Mouse (Mus musculus) hindbrain, embryonic 10.5 days (tissue): ENCODE measurements around the gene Cavin4. TPM values are rescaled to one million over a fixed set of nuclear protein-coding genes. Genes with fewer than 3 reads are reported as not detected.
"Not testable (repeated sequence)": the region's sequence is repeated elsewhere in the genome, so short reads cannot be mapped to it uniquely, and the experiment has no call there.

Experiments used
- DNase-seq: peaks from one replicate; pipeline ENCODE4 v3.0.0-alpha.2; 2017; ENCODE audit warnings: low spot score
- H3K27ac ChIP-seq: fragments of 300-500 bp; sonication (generic); 2 replicates; pipeline ENCODE4 v1.5.1; 2016; ENCODE audit warnings: mild to moderate bottlenecking, moderate library complexity
- H3K27me3 ChIP-seq: fragments of 300-500 bp; sonication (generic); 2 replicates; pipeline ENCODE4 v1.6.1; 2016; ENCODE audit warnings: mild to moderate bottlenecking; ENCODE audit not compliant: poor library complexity, insufficient read depth, severe bottlenecking
- H3K36me3 ChIP-seq: fragments of 300-500 bp; sonication (generic); 2 replicates; pipeline ENCODE4 v1.6.1; 2016; ENCODE audit warnings: mild to moderate bottlenecking, moderate library complexity
- H3K4me1 ChIP-seq: fragments of 300-500 bp; sonication (generic); replicated peaks from 2 replicates; pipeline ENCODE4 v1.6.1; 2016; ENCODE audit warnings: mild to moderate bottlenecking
- H3K4me3 ChIP-seq: fragments of 300-500 bp; sonication (generic); 2 replicates; pipeline ENCODE4 v1.5.1; 2016; ENCODE audit warnings: mild to moderate bottlenecking, moderate library complexity
- H3K9me3 ChIP-seq: fragments of 300-500 bp; sonication (generic); 2 replicates; pipeline ENCODE4 v1.6.1; 2016; ENCODE audit warnings: mild to moderate bottlenecking, moderate library complexity
- WGBS: fragments of 180-500 bp; shearing (Covaris S2); methylation state at CpG from one replicate; pipeline ENCODE4 v1.1.7; 2016; 5-methylcytosine and 5-hydroxymethylcytosine counted together
- polyA plus RNA-seq: library from polyadenylated mRNA; unstranded; fragments of >200 nt; fragmentation: Nextera tagmentation; extraction: Ambion mirVana; gene quantifications from 2 replicates; pipeline ENCODE4 v1.2.1, GENCODE M21; 2016

Gene Cavin4
- polyA plus RNA-seq, 1 experiment from 2014 or later = 0.93 TPM

GRCm38 (mm10) chr4:48677812-48678211 lies 14.5 kb downstream of the Cavin4 start:
- 86% methylated on average over 2 of the region's 2 CpGs for WGBS
- Histone ChIP-seq H3K4me3 (no peak overlapping the region), H3K4me1 (0 out of 2 replicates have a peak, but pooled peaks cover 1% of the 10 kb centered on the region), H3K27ac (no peak overlapping the region), H3K27me3 (no peaks in the 10 kb centered on the region), H3K9me3 (0 out of 2 replicates have a peak, but pooled peaks cover 2% of the 10 kb centered on the region), H3K36me3 (peaks cover 49% of the 10 kb centered on the region)
- no peak for DNase-seq

GRCm38 (mm10) chr4:48678793-48679192 lies 15.5 kb downstream of the Cavin4 start:
- H3K9me3 ChIP-seq = 0 out of 2 replicates have a peak, but pooled peaks cover 2% of the 10 kb centered on the region
- no peak overlapping the region for H3K4me3 ChIP-seq
- H3K4me1 ChIP-seq = 0 out of 2 replicates have a peak, but pooled peaks cover 3% of the 10 kb centered on the region
- H3K27me3 ChIP-seq = no peaks in the 10 kb centered on the region
- DNase-seq = no peak
- H3K27ac ChIP-seq = no peak overlapping the region
- peaks cover 40% of the 10 kb centered on the region for H3K36me3 ChIP-seq
- 91% methylated on average over 9 of the region's 9 CpGs for WGBS

- H3K27me3 ChIP-seq, H3K27ac ChIP-seq, H3K4me1 ChIP-seq, DNase-seq, H3K9me3 ChIP-seq, H3K4me3 ChIP-seq: not testable (repeated sequence)
- WGBS = 71% methylated on average over 5 of the region's 6 CpGs
- H3K36me3 ChIP-seq = peaks cover 31% of the 10 kb centered on the region
Observed at GRCm38 (mm10) chr4:48679728-48680127, 16.4 kb downstream of the Cavin4 start.

GRCm38 (mm10) chr4:48680214-48680613 lies 16.9 kb downstream of the Cavin4 start:
- Histone ChIP-seq H3K4me1 (peaks cover 7% of the 10 kb centered on the region; the same call in 1 of the 2 replicates), H3K27me3 (no peaks in the 10 kb centered on the region), H3K9me3 (0 out of 2 replicates have a peak, but pooled peaks cover 2% of the 10 kb centered on the region), H3K27ac (no peak overlapping the region), H3K4me3 (no peak overlapping the region), H3K36me3 (peaks cover 26% of the 10 kb centered on the region)
- no peak for DNase-seq
- whole genome bisulfite sequencing = 73% methylated on average over 7 of the region's 7 CpGs

- H3K9me3 ChIP-seq = 0 out of 2 replicates have a peak, but pooled peaks cover 2% of the 10 kb centered on the region
- H3K36me3 ChIP-seq = peaks cover 20% of the 10 kb centered on the region
- H3K27me3 ChIP-seq = no peaks in the 10 kb centered on the region
- H3K27ac ChIP-seq = no peak overlapping the region
- peaks cover 8% of the 10 kb centered on the region; the same call in 1 of the 2 replicates for H3K4me1 ChIP-seq
- no peak overlapping the region for H3K4me3 ChIP-seq
- no peak for DNase-seq
- WGBS = 52% methylated on average over 10 of the region's 11 CpGs
Observed at GRCm38 (mm10) chr4:48680648-48681343, 17.5 kb downstream of the Cavin4 start.

GRCm38 (mm10) chr4:48683126-48683525 lies 19.8 kb downstream of the Cavin4 start:
- Histone ChIP-seq H3K4me1 (peaks cover 8% of the 10 kb centered on the region; the same call in 1 of the 2 replicates), H3K36me3 (0 out of 2 replicates have a peak, but pooled peaks cover 3% of the 10 kb centered on the region), H3K4me3 (no peak overlapping the region), H3K27me3 (no peaks in the 10 kb centered on the region), H3K27ac (no peak overlapping the region), H3K9me3 (0 out of 2 replicates have a peak, but pooled peaks cover 2% of the 10 kb centered on the region)
- DNase-seq = no peak
- WGBS = 87% methylated on average over 8 of the region's 8 CpGs

- H3K9me3 ChIP-seq, H3K27ac ChIP-seq, H3K4me1 ChIP-seq, H3K27me3 ChIP-seq, H3K4me3 ChIP-seq, H3K36me3 ChIP-seq: not testable (repeated sequence)
- 96% methylated on average over 21 of the region's 21 CpGs for WGBS
- peak; percentile 2 for DNase-seq
Observed at GRCm38 (mm10) chr4:48683633-48684209, 20.4 kb downstream of the Cavin4 start.

- WGBS = 79% methylated on average over 7 of the region's 7 CpGs
- DNase-seq = no peak
- Histone ChIP-seq H3K27ac (no peak overlapping the region), H3K27me3 (no peaks in the 10 kb centered on the region), H3K4me3 (no peak overlapping the region), H3K9me3 (no peaks in the 10 kb centered on the region), H3K4me1 (peaks cover 8% of the 10 kb centered on the region; the same call in 1 of the 2 replicates), H3K36me3 (0 out of 2 replicates have a peak, but pooled peaks cover 3% of the 10 kb centered on the region)
Observed at GRCm38 (mm10) chr4:48684593-48685187, 21.4 kb downstream of the Cavin4 start.

- Histone ChIP-seq H3K4me3 (no peak overlapping the region), H3K9me3 (no peaks in the 10 kb centered on the region), H3K36me3 (no peaks in the 10 kb centered on the region), H3K27ac (no peak overlapping the region), H3K27me3 (no peaks in the 10 kb centered on the region), H3K4me1 (peaks cover 14% of the 10 kb centered on the region)
- WGBS = 85% methylated on average over 6 of the region's 6 CpGs
- DNase-seq = no peak
Observed at GRCm38 (mm10) chr4:48688148-48688547, 24.8 kb downstream of the Cavin4 start.

GRCm38 (mm10) chr4:48690640-48691039 lies 27.3 kb downstream of the Cavin4 start:
- 86% methylated on average over 9 of the region's 9 CpGs for WGBS
- H3K9me3 ChIP-seq = no peaks in the 10 kb centered on the region
- no peak for DNase-seq

GRCm38 (mm10) chr4:48691793-48692437 lies 28.6 kb downstream of the Cavin4 start:
- H3K4me3 ChIP-seq = no peak overlapping the region
- no peaks in the 10 kb centered on the region for H3K9me3 ChIP-seq
- WGBS = 52% methylated on average over 7 of the region's 7 CpGs
- DNase-seq = peak; percentile 62
- H3K4me1 ChIP-seq = peaks cover 10% of the 10 kb centered on the region; the same call in 1 of the 2 replicates
- no peaks in the 10 kb centered on the region for H3K36me3 ChIP-seq
- H3K27ac ChIP-seq = no peak overlapping the region
- H3K27me3 ChIP-seq = no peaks in the 10 kb centered on the region

More at GRCm38 (mm10) chr4:48690640-48691039, 27.3 kb downstream of the Cavin4 start:
- Histone ChIP-seq H3K4me1 (peaks cover 10% of the 10 kb centered on the region; the same call in 1 of the 2 replicates), H3K27ac (no peak overlapping the region), H3K27me3 (no peaks in the 10 kb centered on the region), H3K36me3 (no peaks in the 10 kb centered on the region), H3K4me3 (no peak overlapping the region)

- Histone ChIP-seq H3K9me3 (no peaks in the 10 kb centered on the region), H3K27ac (no peak overlapping the region), H3K36me3 (no peaks in the 10 kb centered on the region), H3K27me3 (no peaks in the 10 kb centered on the region), H3K4me3 (no peak overlapping the region), H3K4me1 (peaks cover 10% of the 10 kb centered on the region; the same call in 1 of the 2 replicates)
- no peak for DNase-seq
- 67% methylated on average over 9 of the region's 9 CpGs for WGBS
Observed at GRCm38 (mm10) chr4:48692736-48693292, 29.5 kb downstream of the Cavin4 start.
